Mouse (Mus musculus) B cell, adult (primary cell): ENCODE results near the gene Olfr544. TPM values are rescaled to one million over a fixed set of nuclear protein-coding genes. Genes with fewer than 3 reads are reported as not detected.

ENCODE experiments used
- total RNA-seq: library from RNA; stranded (reverse); gene quantifications from 4 replicates; pipeline ENCODE4 v1.2.4, GENCODE M21; 2023; ENCODE audit not compliant: inconsistent age

Olfr544 gene
- not detected in 4 replicates for total RNA-seq

GRCm38 (mm10) chr7:102488161-102488560 is at the start of gene Olfr544:
TSS of gene Olfr544 (minus strand) at chr7:102488313.

DNA sequence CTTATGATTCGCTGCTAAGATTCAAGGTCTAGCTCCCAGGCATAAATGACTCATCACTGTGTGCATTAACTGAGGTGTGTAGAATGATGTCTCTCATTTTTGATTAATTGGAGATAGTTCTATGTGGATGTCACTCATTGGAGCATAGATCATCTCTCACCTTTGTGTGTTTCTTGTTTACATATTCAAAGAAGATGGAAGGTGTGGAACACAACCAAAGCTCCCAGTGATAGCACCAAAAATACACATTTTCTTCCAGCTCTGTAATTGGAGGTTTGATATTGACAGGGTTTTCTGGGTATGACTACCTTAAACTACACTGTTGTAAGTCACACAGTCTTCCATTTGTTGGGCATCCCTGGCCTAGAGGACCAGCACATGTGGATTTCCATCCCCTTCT is 46.3 kb upstream of the Olfr544 start, which contains the start of gene Olfr547:
Gene Olfr547 (plus strand): TSS at position 301 of the 400 bp plus-strand sequence.

GRCm38 (mm10) chr7:102499473-102499872 is 11.4 kb upstream of the Olfr544 start, which contains the start of gene Olfr545:
TSS of gene Olfr545 (minus strand) at chr7:102499573.

GRCm38 (mm10) chr7:102481579-102481978 is 6.5 kb downstream of the Olfr544 start, which contains the start of gene Olfr543:
TSS of gene Olfr543 (minus strand) at chr7:102481679.

DNA sequence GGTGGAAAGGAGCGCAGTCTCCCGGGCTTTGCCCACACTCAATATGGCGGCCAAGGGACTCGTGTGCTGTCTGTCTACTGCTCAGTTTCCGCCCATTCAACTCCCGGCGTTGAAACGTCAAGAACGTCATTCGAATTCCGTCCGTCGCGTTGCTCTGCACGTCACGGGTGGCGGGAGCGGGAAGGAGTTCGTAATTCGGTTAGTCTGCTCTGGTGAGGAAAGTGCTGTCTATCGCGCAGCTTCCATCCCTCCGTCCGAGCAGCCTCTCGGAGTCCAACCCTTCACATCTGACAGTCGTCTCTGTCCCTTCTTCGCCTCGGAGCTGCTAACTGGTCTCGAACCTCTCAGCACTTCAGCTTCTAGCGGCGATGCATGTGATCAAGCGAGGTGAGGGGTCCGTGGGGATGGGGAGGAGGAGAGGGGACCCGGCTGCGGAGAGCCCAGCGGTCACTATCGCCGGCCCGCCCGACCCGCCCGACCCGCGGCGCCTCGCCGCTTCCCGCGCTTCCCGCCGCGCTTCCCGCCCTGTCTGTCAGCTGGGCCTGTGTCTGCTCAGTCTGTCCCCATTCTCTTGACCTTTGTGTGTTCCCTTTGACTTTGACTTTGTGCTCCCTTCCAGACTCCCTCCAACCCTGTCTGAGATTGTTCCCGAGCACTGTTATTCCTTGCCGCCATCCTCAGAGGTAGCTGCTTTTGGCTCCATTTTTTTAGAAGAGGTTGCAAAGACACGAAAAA is 46.3 kb downstream of the Olfr544 start, which contains the start of gene Rrm1:
Gene Rrm1 (plus strand): TSS at position 39 of the 735 bp plus-strand sequence.

Other genes starting within 250 kb of the Olfr544 start
- gene Rhog, start 232.3 kb downstream of the Olfr544 start, total RNA-seq, result 138 to 149 TPM (median 144 TPM) in 4 replicates
- 71.0 to 85.1 TPM (median 76.3 TPM) in 4 replicates for gene Stim1, start 220.5 kb downstream of the Olfr544 start, total RNA-seq
- 36.5 to 47.4 TPM (median 43.8 TPM) in 4 replicates for gene Rrm1, start 46.6 kb downstream of the Olfr544 start, total RNA-seq
- not detected in 4 replicates for gene Olfr543, start 6.6 kb downstream of the Olfr544 start, total RNA-seq
- not detected in 4 replicates for gene Olfr545, start 11.3 kb upstream of the Olfr544 start, total RNA-seq
- gene Olfr547, start 46.4 kb upstream of the Olfr544 start, total RNA-seq, result not detected in 4 replicates
- not detected in 4 replicates for gene Olfr548-ps1, start 52.6 kb upstream of the Olfr544 start, total RNA-seq
- gene Olfr549, start 61.6 kb upstream of the Olfr544 start, total RNA-seq, result not detected in 4 replicates
- gene Trim21, start 77.2 kb upstream of the Olfr544 start, total RNA-seq, result 33.8 to 44.8 TPM (median 38.9 TPM) in 4 replicates
- not detected in 4 replicates for gene Olfr550, start 83.1 kb upstream of the Olfr544 start, total RNA-seq
- gene Olfr551, start 103.6 kb upstream of the Olfr544 start, total RNA-seq, result not detected in 4 replicates
- 0.16 to 0.18 TPM in 2 of 4 replicates, not detected in the others for gene Olfr552, start 109.5 kb upstream of the Olfr544 start, total RNA-seq
- not detected in 4 replicates for gene Olfr553, start 129.9 kb upstream of the Olfr544 start, total RNA-seq
- gene Olfr554, start 150.1 kb upstream of the Olfr544 start, total RNA-seq, result not detected in 4 replicates
- not detected in 4 replicates for gene Olfr555, start 170.5 kb upstream of the Olfr544 start, total RNA-seq
- not detected in 4 replicates for gene Olfr556, start 176.6 kb upstream of the Olfr544 start, total RNA-seq
- gene Trim68, start 199.0 kb upstream of the Olfr544 start, total RNA-seq, result 17.1 to 19.9 TPM (median 18.1 TPM) in 4 replicates
- gene Olfr557, start 207.6 kb upstream of the Olfr544 start, total RNA-seq, result not detected in 4 replicates
- gene Olfr558, start 213.9 kb upstream of the Olfr544 start, total RNA-seq, result not detected in 4 replicates
- gene Olfr33, start 230.8 kb upstream of the Olfr544 start, total RNA-seq, result not detected in 4 replicates
- gene Olfr559, start 239.2 kb upstream of the Olfr544 start, total RNA-seq, result not detected in 4 replicates